Mouse (Mus musculus) MEL (cell line): ENCODE data around the gene Slc35c1. TPM values are rescaled to one million over a fixed set of nuclear protein-coding genes. Genes with fewer than 3 reads are reported as not detected.

Source experiments
- DNase-seq: peaks from one replicate; pipeline ENCODE4 v3.0.0; 2011; ENCODE audit warnings: low read depth, low spot score
- H3K27ac ChIP-seq: 2 replicates; pipeline ENCODE4 v1.5.1; 2012; ENCODE audit warnings: low read depth, mild to moderate bottlenecking, control low read depth, low read length, moderate library complexity; ENCODE audit not compliant: control insufficient read depth
- H3K27me3 ChIP-seq, 2 experiments: fragments of 150-350 bp in 1 of 2; sonication (generic) in 1 of 2; 2 replicates each; pipeline ENCODE4 v1.6.1; 2012; ENCODE audit warnings: low read length in 2 of 2, mild to moderate bottlenecking in 2 of 2, improper control_type of control experiment in 1 of 2, moderate library complexity in 1 of 2; ENCODE audit not compliant: insufficient read depth in 2 of 2, control insufficient read depth in 1 of 2
- H3K36me3 ChIP-seq, 2 experiments: 2 replicates each; pipeline ENCODE4 v1.6.1; 2012 to 2014; ENCODE audit warnings: low read length in 2 of 2, improper control_type of control experiment in 1 of 2, inconsistent platforms in 1 of 2, mild to moderate bottlenecking in 1 of 2; ENCODE audit not compliant: insufficient read depth in 2 of 2, control insufficient read depth in 1 of 2
- H3K4me1 ChIP-seq, 2 experiments: fragments of 150-350 bp in 1 of 2; sonication (generic) in 1 of 2; 2 replicates each; pipeline ENCODE4 v1.6.1; 2012; ENCODE audit warnings: low read length in 2 of 2, improper control_type of control experiment in 1 of 2, mild to moderate bottlenecking in 1 of 2; ENCODE audit not compliant: insufficient read depth in 2 of 2, control insufficient read depth in 1 of 2
- H3K4me3 ChIP-seq, 2 experiments: fragments of 150-350 bp in 1 of 2; sonication (generic) in 1 of 2; 2 replicates each; pipeline ENCODE4 v1.5.1; 2012; ENCODE audit warnings: low read depth in 2 of 2, low read length in 2 of 2, mild to moderate bottlenecking in 2 of 2, moderate library complexity in 2 of 2, control low read depth in 1 of 2, improper control_type of control experiment in 1 of 2; ENCODE audit not compliant: control insufficient read depth in 1 of 2, insufficient read depth in 1 of 2
- H3K79me2 ChIP-seq: 2 replicates; pipeline ENCODE4 v1.6.1; 2012; ENCODE audit warnings: mild to moderate bottlenecking, low read length, moderate library complexity; ENCODE audit not compliant: control insufficient read depth, poor library complexity, insufficient read depth
- H3K9ac ChIP-seq: 2 replicates; pipeline ENCODE4 v1.6.1; 2012; ENCODE audit warnings: low read depth, mild to moderate bottlenecking, control low read depth, low read length, moderate library complexity; ENCODE audit not compliant: control insufficient read depth, poor library complexity, severe bottlenecking
- H3K9me3 ChIP-seq: fragments of 150-350 bp; sonication (generic); replicated peaks from 2 replicates; pipeline ENCODE4 v1.6.1; 2012; ENCODE audit warnings: mild to moderate bottlenecking, low read length, improper control_type of control experiment, moderate library complexity; ENCODE audit not compliant: insufficient read depth
- BHLHE40 ChIP-seq: IDR thresholded peaks from 2 replicates; pipeline ENCODE4 v1.6.1; 2012; ENCODE audit warnings: low read depth, mild to moderate bottlenecking, inconsistent platforms, low read length, improper control_type of control experiment, borderline replicate concordance
- CHD1 ChIP-seq: IDR thresholded peaks from 2 replicates; pipeline ENCODE4 v1.6.1; 2012; ENCODE audit warnings: low read depth, mild to moderate bottlenecking, inconsistent platforms, low read length, improper control_type of control experiment
- CTCF ChIP-seq, 3 experiments: IDR thresholded peaks in 2 of 3; conservative IDR thresholded peaks in 1 of 3; 2 replicates each; pipeline ENCODE4 v1.5.1; 2011 to 2012; ENCODE audit warnings: low read length in 3 of 3, low read depth in 2 of 3, mild to moderate bottlenecking in 2 of 3, improper control_type of control experiment in 1 of 3, inconsistent platforms in 1 of 3, mixed read lengths in 1 of 3, moderate library complexity in 1 of 3; ENCODE audit not compliant: control insufficient read depth in 1 of 3, insufficient read depth in 1 of 3, poor library complexity in 1 of 3, severe bottlenecking in 1 of 3
- MAFK ChIP-seq: IDR thresholded peaks from 2 replicates; pipeline ENCODE4 v1.6.1; 2011; ENCODE audit warnings: low read depth, mild to moderate bottlenecking, low read length, improper control_type of control experiment, borderline replicate concordance
- MAX ChIP-seq: IDR thresholded peaks from 2 replicates; pipeline ENCODE4 v1.6.1; 2011; ENCODE audit warnings: low read length, improper control_type of control experiment
- MAZ ChIP-seq: IDR thresholded peaks from 2 replicates; pipeline ENCODE4 v1.6.1; 2012; ENCODE audit warnings: low read depth, mild to moderate bottlenecking, inconsistent platforms, low read length, improper control_type of control experiment
- NRF1 ChIP-seq: IDR thresholded peaks from 2 replicates; pipeline ENCODE4 v1.6.1; 2014; ENCODE audit warnings: low read depth, mild to moderate bottlenecking, inconsistent platforms, low read length, improper control_type of control experiment, moderate library complexity; ENCODE audit not compliant: poor library complexity, insufficient read depth, severe bottlenecking
- POLR2AphosphoS5 ChIP-seq: IDR thresholded peaks from 2 replicates; pipeline ENCODE4 v1.6.1; 2012; ENCODE audit warnings: low read depth, borderline replicate concordance, mild to moderate bottlenecking, inconsistent platforms, low read length, moderate library complexity, mixed read lengths
- RAD21 ChIP-seq: IDR thresholded peaks from 2 replicates; pipeline ENCODE4 v1.6.1; 2011; ENCODE audit warnings: mild to moderate bottlenecking, low read depth, low read length, improper control_type of control experiment
- SIN3A ChIP-seq: IDR thresholded peaks from 2 replicates; pipeline ENCODE4 v1.6.1; 2012; ENCODE audit warnings: low read length, improper control_type of control experiment, inconsistent platforms
- SMC3 ChIP-seq: IDR thresholded peaks from 2 replicates; pipeline ENCODE4 v1.6.1; 2011; ENCODE audit warnings: low read depth, low read length, improper control_type of control experiment
- TBP ChIP-seq: IDR thresholded peaks from 2 replicates; pipeline ENCODE4 v1.8.0; 2011; ENCODE audit warnings: low read depth, low read length, improper control_type of control experiment
- TCF12 ChIP-seq: IDR thresholded peaks from 2 replicates; pipeline ENCODE4 v1.6.1; 2014; ENCODE audit warnings: low read depth, mild to moderate bottlenecking, inconsistent platforms, low read length, improper control_type of control experiment, moderate library complexity
- ZC3H11A ChIP-seq: IDR thresholded peaks from 2 replicates; pipeline ENCODE4 v1.6.1; 2012; ENCODE audit warnings: low read depth, mild to moderate bottlenecking, inconsistent platforms, low read length, improper control_type of control experiment
- ZKSCAN1 ChIP-seq: IDR thresholded peaks from 2 replicates; pipeline ENCODE4 v1.6.1; 2012; ENCODE audit warnings: low read depth, mild to moderate bottlenecking, inconsistent platforms, low read length, improper control_type of control experiment, moderate library complexity
- ZNF384 ChIP-seq: IDR thresholded peaks from 2 replicates; pipeline ENCODE4 v1.6.1; 2012; ENCODE audit warnings: low read depth, mild to moderate bottlenecking, inconsistent platforms, low read length, improper control_type of control experiment
- polyA plus RNA-seq, 2 experiments: library from polyadenylated mRNA; stranded (reverse) in 1 of 2; unstranded in 1 of 2; fragments of >175 nt in 1 of 2; fragments of >200 nt in 1 of 2; gene quantifications; 2 replicates each; pipeline versions ENCODE4 v1.2.1 to v1.2.4; 2012; ENCODE audit warnings: low replicate concordance in 2 of 2, low read depth in 1 of 2; ENCODE audit not compliant: insufficient read length in 2 of 2, insufficient read depth in 1 of 2, missing spikeins in 1 of 2
- total RNA-seq: library from RNA; depleted of rRNA; stranded (reverse); fragments of 300-350 nt; gene quantifications from 2 replicates; pipeline ENCODE4 v1.2.3, GENCODE M21; 2012

Gene Slc35c1
- total and polyA plus RNA-seq, 3 experiments: 16.8 to 64.5 TPM; not detected in 1

DNA sequence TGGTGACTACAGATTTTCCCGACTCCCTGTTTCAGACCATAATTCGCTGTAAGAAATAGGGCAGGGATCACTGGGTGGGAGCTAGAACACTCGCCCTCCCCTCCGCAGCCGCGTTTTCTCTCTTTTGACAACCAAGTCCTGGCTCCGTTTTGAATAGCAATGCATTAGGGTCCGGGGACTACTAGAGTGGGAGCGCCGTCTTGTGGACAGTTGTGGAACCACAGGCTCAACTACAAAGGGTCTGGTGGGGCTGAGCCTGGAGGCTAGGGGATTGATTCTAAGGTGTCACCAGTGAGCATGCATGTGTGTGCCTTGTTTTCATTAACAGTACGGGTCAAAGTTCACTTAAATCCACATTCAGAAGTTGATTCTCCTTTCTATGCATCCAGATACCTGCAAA lies 26.1 kb upstream of the Slc35c1 start (continued):
- no peak for TF ChIP-seq TCF12

DNA sequence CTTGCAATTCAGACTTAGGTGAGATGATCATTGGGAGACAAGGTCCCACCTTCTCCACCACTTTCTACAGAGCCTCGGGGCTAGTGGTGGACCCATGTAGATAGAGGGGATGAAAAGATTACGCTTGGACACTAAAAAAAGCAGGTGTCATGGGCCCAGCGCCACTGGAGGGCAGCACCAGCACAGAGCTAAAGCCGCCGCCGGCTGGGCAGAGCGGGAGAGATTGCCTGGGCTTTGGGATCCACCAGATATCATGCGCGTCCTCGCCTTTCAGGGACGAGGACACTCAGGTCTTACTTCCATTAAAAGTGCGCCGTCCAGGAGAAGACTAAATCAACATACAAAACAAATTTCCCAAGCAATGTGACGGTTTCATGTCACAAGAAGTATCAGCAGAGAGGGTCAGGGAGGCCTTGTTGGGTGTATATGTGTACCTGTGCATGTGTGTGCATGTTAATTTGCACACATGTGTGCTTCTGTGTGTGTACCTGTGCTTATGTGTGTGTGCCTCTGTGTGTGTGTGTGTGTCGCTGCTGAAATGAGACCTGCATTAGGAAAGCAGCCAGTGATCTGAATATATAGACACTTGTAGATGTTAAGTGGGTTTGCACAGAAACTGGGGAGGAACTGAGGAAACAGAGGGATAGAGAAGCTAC lies 25.4 kb upstream of the Slc35c1 start:
- peaks cover 0 to 3% of the 10 kb centered on the region in 2 experiments; a peak in 1 of 4 replicates for H3K4me1 ChIP-seq
- H3K27me3 ChIP-seq: peaks cover 3 to 6% of the 10 kb centered on the region in 2 experiments
- DNase-seq: peak; percentile 75
- H3K4me3 ChIP-seq: peak overlapping the region; percentile 41 to 57
- no peaks in the 10 kb centered on the region for H3K36me3 ChIP-seq
- H3K27ac ChIP-seq: no peak overlapping the region
- H3K79me2 ChIP-seq: no peaks in the 10 kb centered on the region
- H3K9ac ChIP-seq: peak overlapping the region; percentile 40; the same call in 1 of the 2 replicates
- TF ChIP-seq RAD21 (peak; percentile 82), ZC3H11A (peak; percentile 66), MAX (peak; percentile 60), ZKSCAN1 (no peak), TBP (no peak), NRF1 (no peak), TCF12 (no peak), CHD1 (no peak), BHLHE40 (no peak), SIN3A (peak; percentile 28; the same call in 1 of the 2 replicates), MAZ (peak; percentile 31; the same call in 1 of the 2 replicates), SMC3 (peak; percentile 80), CTCF (IDR thresholded peaks at IDR 0.05 in 2 of 3, conservative IDR thresholded peaks at IDR 0.05 in 1 of 3; ENCODE audit: control insufficient read depth in 1 of 3, insufficient read depth in 1 of 3, low read depth in 2 of 3, low read length in 3 of 3, poor library complexity in 1 of 3, severe bottlenecking in 1 of 3) (peak; percentile 66 to 96 (median 93)), MAFK (no peak), ZNF384 (peak; percentile 45; the same call in 1 of the 2 replicates), POLR2AphosphoS5 (no peak)
- TF ChIP-seq, all 39 proteins: peak for 8
- H3K9me3 ChIP-seq: no peaks in the 10 kb centered on the region
